ENCODE assay signal across 8 mouse cellular contexts in genomic region chr16:97462481-97463181, GRCm38 (mm10). TPM values are rescaled to one million over a fixed set of nuclear protein-coding genes. Genes with fewer than 3 reads are reported as not detected.
DNase-seq lines count a peak whose midpoint lies in the region; ATAC-seq and TF ChIP-seq lines count a peak whose summit lies in the region.

Gene Mx1 (minus strand): TSS chr16:97462907.

- ATAC-seq in lung, embryonic 14.5 days (ENCODE audit: insufficient read depth) = peak; percentile 57; the same call in 1 of the 2 replicates
- peak; percentile 86; the same call in 1 of the 2 replicates for ATAC-seq in limb, embryonic 13.5 days (ENCODE audit: low FRiP score, low read depth)

- no peaks in the 10 kb centered on the region for H3K27me3 ChIP-seq in lung, embryonic 14.5 days (ENCODE audit: insufficient read depth, low read length)
- no peaks in the 10 kb centered on the region for H3K27me3 ChIP-seq in limb, embryonic 13.5 days
- no peaks in the 10 kb centered on the region for H3K27me3 ChIP-seq in splenic B cell, adult 2 months (ENCODE audit: control insufficient read depth, insufficient read depth, low read length, poor library complexity, severe bottlenecking)

- no peak within 1 kb of the TSS for H3K27ac ChIP-seq in lung, embryonic 14.5 days (ENCODE audit: low read depth)
- H3K27ac ChIP-seq in limb, embryonic 13.5 days = no peak within 1 kb of the TSS

- no peak within 1 kb of the TSS for H3K4me3 ChIP-seq in lung, embryonic 14.5 days (ENCODE audit: low read depth, low read length)
- no peak within 1 kb of the TSS for H3K4me3 ChIP-seq in lung, adult 2 months (replicated peaks; ENCODE audit: extremely low read depth, low read depth, low read length)
- no peak within 1 kb of the TSS for H3K4me3 ChIP-seq in limb, embryonic 13.5 days

- H3K4me1 ChIP-seq in lung, embryonic 14.5 days (ENCODE audit: insufficient read depth) = no peaks in the 10 kb centered on the region
- H3K4me1 ChIP-seq in lung, adult 2 months (ENCODE audit: control insufficient read depth, insufficient read depth, low read length) = no peaks in the 10 kb centered on the region; the same call in 1 of the 2 replicates
- peaks cover 12% of the 10 kb centered on the region for H3K4me1 ChIP-seq in limb, embryonic 13.5 days

- no peaks in the 10 kb centered on the region for H3K36me3 ChIP-seq in lung, embryonic 14.5 days (ENCODE audit: insufficient read depth)
- no peaks in the 10 kb centered on the region for H3K36me3 ChIP-seq in limb, embryonic 13.5 days
- H3K36me3 ChIP-seq in splenic B cell, adult 2 months (ENCODE audit: control insufficient read depth, insufficient read depth, low read length, poor library complexity, severe bottlenecking) = no peaks in the 10 kb centered on the region; the same call in 1 of the 2 replicates

- peak; percentile 44 for DNase-seq in lung, embryonic 14.5 days
- DNase-seq in lung, adult 2 months = no peak
- DNase-seq in brain, embryonic 14.5 days (ENCODE audit: low read depth) = peak; percentile 49
- peak; percentile 50 for DNase-seq in splenic B cell, adult 2 months (ENCODE audit: low read depth, low spot score)
- no peak for DNase-seq in left cerebral cortex, adult 8-10 months (ENCODE audit: low spot score in 2 of 2)
- no peak for DNase-seq in kidney, adult 8-10 months
- no peak for DNase-seq in gastrocnemius, adult 8-10 months (ENCODE audit: low spot score in 2 of 2)

- no peak within 1 kb of the TSS for H3K9ac ChIP-seq in lung, embryonic 14.5 days
- no peak within 1 kb of the TSS for H3K9ac ChIP-seq in limb, embryonic 13.5 days

- no peak within 1 kb of the TSS for H3K4me2 ChIP-seq in lung, embryonic 14.5 days
- H3K4me2 ChIP-seq in limb, embryonic 13.5 days (replicated peaks) = no peak within 1 kb of the TSS

- no peak for TF ChIP-seq CTCF in lung, embryonic 14.5 days (IDR thresholded peaks at IDR 0.05; ENCODE audit: low read depth)
- no peak for TF ChIP-seq CTCF in lung, adult 2 months (IDR thresholded peaks at IDR 0.05; ENCODE audit: insufficient read depth, low read length)
- TF ChIP-seq CTCF in brain, embryonic 14.5 days (IDR thresholded peaks at IDR 0.05; ENCODE audit: borderline replicate concordance, extremely low read depth, insufficient read depth, insufficient read length) = no peak

- no peaks in the 10 kb centered on the region for H3K9me3 ChIP-seq in lung, embryonic 14.5 days (ENCODE audit: low read depth, low read length)
- no peaks in the 10 kb centered on the region for H3K9me3 ChIP-seq in limb, embryonic 13.5 days

- 21% methylated on average over 4 of the region's 4 CpGs for WGBS in lung, embryonic 14.5 days
- WGBS in lung, adult 2 months = 22% methylated on average over 4 of the region's 4 CpGs
- 25% methylated on average over 4 of the region's 4 CpGs for WGBS in limb, embryonic 13.5 days

- TF ChIP-seq POLR2A in lung, adult 2 months (IDR thresholded peaks at IDR 0.05; ENCODE audit: borderline replicate concordance, extremely low read depth, low read depth, low read length) = no peak
- TF ChIP-seq POLR2A in brain, embryonic 14.5 days (IDR thresholded peaks at IDR 0.05; ENCODE audit: borderline replicate concordance, extremely low read depth, insufficient read depth, insufficient read length, poor library complexity, severe bottlenecking) = no peak

RNA-seq across cellular contexts. Expression of gene Mx1, which starts in this region (rescaled TPM):
- 0.21 TPM in 1 of 2 replicates, not detected in the other for polyA plus RNA-seq in lung, embryonic 14.5 days (2014; fragmentation: Nextera tagmentation; extraction: Ambion mirVana)
- 0.96 and 2.3 TPM in 2 replicates for polyA plus RNA-seq in lung, adult 2 months (2012; rRNA removed)
- 0.09 and 0.21 TPM in 2 replicates for polyA plus RNA-seq in brain, embryonic 14.5 days (2012; rRNA removed)
- polyA plus RNA-seq in limb, embryonic 13.5 days (2015; fragmentation: Nextera tagmentation; extraction: Ambion mirVana) = 0.24 and 0.31 TPM in 2 replicates
- total RNA-seq in left cerebral cortex, adult 8-10 months (2022) = 1 to 10 TPM; 1.1 to 7.5 (median 2.6) TPM
- total RNA-seq in gastrocnemius, adult 8-10 months (2022) = under 1 TPM in 3 of 4 experiments, not detected in 1; 0.13 to 0.51 (median 0.31) TPM

Comparison
In these comparisons a context has a peak if more than half of its experiments do, and no peak if none do; other contexts are left out.
1. Peak in DNase-seq and ATAC-seq in lung, embryonic 14.5 days; RNA of the gene not detected or under 1 TPM.
2. Peak in DNase-seq in brain, embryonic 14.5 days; RNA of the gene not detected or under 1 TPM.
3. Peak in ATAC-seq in limb, embryonic 13.5 days; RNA of the gene not detected or under 1 TPM.